Mouse (Mus musculus): ENCODE measurements around the gene Insr. TPM values are rescaled to one million over a fixed set of nuclear protein-coding genes. Genes with fewer than 3 reads are reported as not detected.

The Insr gene
- polyA plus RNA-seq, 1 experiment from 2014 or later: 45.7 TPM

DNA sequence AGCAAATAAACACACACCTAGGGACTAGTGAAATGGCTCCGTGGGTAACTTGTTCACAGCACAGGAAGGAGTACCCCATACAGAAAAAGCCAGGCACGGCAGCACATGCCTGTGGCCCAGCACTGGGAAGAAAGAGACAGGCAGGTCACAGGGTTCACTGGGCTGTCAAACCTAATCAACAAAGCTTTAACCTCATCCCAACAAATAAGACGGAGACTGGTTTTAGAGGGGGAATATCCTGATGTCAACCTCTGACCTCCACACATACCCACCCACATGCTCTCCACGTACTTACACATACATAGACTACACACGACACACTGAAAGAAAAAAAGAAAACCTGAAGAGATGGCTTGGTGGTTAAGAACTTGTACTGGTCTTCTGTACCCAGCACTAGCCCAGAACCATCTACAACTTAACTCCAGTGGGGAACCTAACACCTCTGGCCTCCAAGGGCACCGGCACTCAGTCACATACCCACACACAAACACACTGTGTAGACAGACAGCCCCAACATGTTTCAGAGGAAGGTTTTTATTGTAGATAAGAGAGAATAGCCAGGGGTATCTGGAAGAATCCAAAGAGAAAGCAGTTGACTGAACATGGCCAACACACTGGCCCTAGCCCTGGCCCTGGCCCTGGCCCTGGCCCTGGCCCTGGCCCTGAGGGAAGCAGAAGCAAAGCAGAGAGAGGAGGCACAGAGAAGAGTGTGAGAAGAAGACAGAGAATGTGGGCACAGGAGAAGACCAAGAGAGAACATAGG is 12.6 kb downstream of the Insr start:
- Histone ChIP-seq H3K27ac (ENCODE audit: low read depth, low read length) (no peak overlapping the region), H3K4me3 (ENCODE audit: low read depth, low read length) (no peak overlapping the region), H3K4me1 (ENCODE audit: control insufficient read depth, insufficient read depth, low read length) (peaks cover 8% of the 10 kb centered on the region), H3K36me3 (ENCODE audit: control insufficient read depth, insufficient read depth, low read length) (peaks cover 5% of the 10 kb centered on the region; the same call in 1 of the 2 replicates), H3K9me3 (replicated peaks; ENCODE audit: control insufficient read depth, low read length) (no peaks in the 10 kb centered on the region), H3K27me3 (ENCODE audit: control insufficient read depth, insufficient read depth, low read length) (no peaks in the 10 kb centered on the region), H3K9ac (ENCODE audit: low read depth, low read length) (no peak overlapping the region), H3K4me2 (no peak overlapping the region)
- 72% methylated on average over 6 of the region's 6 CpGs for WGBS (ENCODE audit: insufficient replicate concordance)
- no peak for ATAC-seq (replicated peaks; ENCODE audit: insufficient number of reproducible peaks, low FRiP score, low TSS enrichment)

DNA sequence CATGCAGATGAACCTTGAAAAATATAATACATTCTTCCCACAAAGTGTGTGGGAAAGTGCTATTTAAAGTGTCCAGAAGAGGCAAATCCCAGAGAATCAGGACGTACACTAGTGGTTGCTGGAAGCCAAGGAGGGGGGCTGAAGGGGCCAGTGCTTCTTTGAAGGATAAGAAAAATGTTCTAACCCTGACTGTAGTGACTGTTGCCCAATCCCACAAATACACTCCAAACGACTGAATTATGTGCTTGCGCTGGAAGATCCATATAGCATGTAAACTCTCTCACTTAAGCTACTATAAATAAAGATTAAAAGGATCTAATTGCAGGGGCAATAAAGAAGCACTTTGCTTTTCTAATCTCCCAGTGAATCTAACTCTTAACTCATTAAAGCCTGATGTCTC is 14.2 kb downstream of the Insr start:
- H3K4me1 ChIP-seq (ENCODE audit: control insufficient read depth, insufficient read depth, low read length): 0 out of 2 replicates have a peak, but pooled peaks cover 6% of the 10 kb centered on the region
- ATAC-seq (replicated peaks; ENCODE audit: insufficient number of reproducible peaks, low FRiP score, low TSS enrichment): no peak
- no peaks in the 10 kb centered on the region for H3K9me3 ChIP-seq (replicated peaks; ENCODE audit: control insufficient read depth, low read length)
- H3K27me3 ChIP-seq (ENCODE audit: control insufficient read depth, insufficient read depth, low read length): no peaks in the 10 kb centered on the region
- H3K9ac ChIP-seq (ENCODE audit: low read depth, low read length): no peak overlapping the region
- no peak overlapping the region for H3K4me3 ChIP-seq (ENCODE audit: low read depth, low read length)
- no peak overlapping the region for H3K4me2 ChIP-seq
- H3K27ac ChIP-seq (ENCODE audit: low read depth, low read length): no peak overlapping the region
- WGBS (ENCODE audit: insufficient replicate concordance): 81% methylated on average over 3 of the region's 3 CpGs
- H3K36me3 ChIP-seq (ENCODE audit: control insufficient read depth, insufficient read depth, low read length): peaks cover 5% of the 10 kb centered on the region; the same call in 1 of the 2 replicates

DNA sequence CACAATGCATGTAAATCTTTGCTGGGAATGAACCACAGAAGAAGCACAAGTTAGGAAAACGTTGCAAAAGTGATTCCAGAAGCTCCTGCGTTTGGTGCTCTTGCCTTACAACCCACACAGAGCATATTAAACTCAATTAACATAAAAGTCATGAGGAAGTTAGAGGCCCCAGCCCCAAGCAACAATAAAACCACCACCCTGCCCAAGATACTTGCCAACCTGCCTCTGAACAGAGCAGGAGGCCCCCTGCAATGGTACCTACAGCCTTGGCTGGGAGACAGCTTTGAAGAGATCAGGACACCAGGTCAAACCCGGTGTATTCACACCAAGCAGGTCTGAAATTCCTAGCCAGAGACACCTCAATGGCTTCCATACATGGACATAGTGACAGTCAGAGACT is 16.6 kb downstream of the Insr start:
- 0 out of 2 replicates have a peak, but pooled peaks cover 6% of the 10 kb centered on the region for H3K4me1 ChIP-seq (ENCODE audit: control insufficient read depth, insufficient read depth, low read length)
- ATAC-seq (replicated peaks; ENCODE audit: insufficient number of reproducible peaks, low FRiP score, low TSS enrichment): no peak
- WGBS (ENCODE audit: insufficient replicate concordance): 85% methylated on average over 3 of the region's 3 CpGs

DNA sequence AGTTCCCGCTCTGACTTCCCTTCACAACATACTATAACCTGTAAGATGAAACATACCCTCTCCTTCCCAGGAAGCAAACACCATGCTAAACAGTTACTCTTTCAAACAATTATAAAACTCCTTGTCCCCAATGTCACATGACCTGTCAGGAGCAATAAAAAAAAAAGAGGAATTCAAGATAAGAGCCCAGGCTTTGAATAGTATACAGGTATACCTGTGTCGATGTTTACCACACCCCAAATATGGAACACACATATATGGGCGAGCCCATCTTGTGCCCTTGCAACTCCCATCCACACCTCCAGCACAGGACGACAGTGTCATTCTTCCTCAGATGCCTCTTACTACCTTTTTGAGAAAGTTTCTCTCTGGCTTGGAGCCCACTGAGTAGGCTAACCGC is 18.3 kb downstream of the Insr start:
- Histone ChIP-seq H3K4me1 (ENCODE audit: control insufficient read depth, insufficient read depth, low read length) (peaks cover 7% of the 10 kb centered on the region; the same call in 1 of the 2 replicates), H3K9me3 (replicated peaks; ENCODE audit: control insufficient read depth, low read length) (no peaks in the 10 kb centered on the region), H3K4me3 (ENCODE audit: low read depth, low read length) (no peak overlapping the region), H3K4me2 (no peak overlapping the region), H3K36me3 (ENCODE audit: control insufficient read depth, insufficient read depth, low read length) (peaks cover 17% of the 10 kb centered on the region), H3K27ac (ENCODE audit: low read depth, low read length) (no peak overlapping the region), H3K9ac (ENCODE audit: low read depth, low read length) (no peak overlapping the region), H3K27me3 (ENCODE audit: control insufficient read depth, insufficient read depth, low read length) (no peaks in the 10 kb centered on the region)
- no peak for ATAC-seq (replicated peaks; ENCODE audit: insufficient number of reproducible peaks, low FRiP score, low TSS enrichment)
- 91% methylated on average over 5 of the region's 5 CpGs for WGBS (ENCODE audit: insufficient replicate concordance)

More for the DNA sequence above, 16.6 kb downstream of the Insr start:
- Histone ChIP-seq H3K4me3 (ENCODE audit: low read depth, low read length) (no peak overlapping the region), H3K36me3 (ENCODE audit: control insufficient read depth, insufficient read depth, low read length) (peaks cover 16% of the 10 kb centered on the region), H3K9ac (ENCODE audit: low read depth, low read length) (no peak overlapping the region), H3K27ac (ENCODE audit: low read depth, low read length) (no peak overlapping the region), H3K4me2 (no peak overlapping the region), H3K27me3 (ENCODE audit: control insufficient read depth, insufficient read depth, low read length) (no peaks in the 10 kb centered on the region), H3K9me3 (replicated peaks; ENCODE audit: control insufficient read depth, low read length) (no peaks in the 10 kb centered on the region)

DNA sequence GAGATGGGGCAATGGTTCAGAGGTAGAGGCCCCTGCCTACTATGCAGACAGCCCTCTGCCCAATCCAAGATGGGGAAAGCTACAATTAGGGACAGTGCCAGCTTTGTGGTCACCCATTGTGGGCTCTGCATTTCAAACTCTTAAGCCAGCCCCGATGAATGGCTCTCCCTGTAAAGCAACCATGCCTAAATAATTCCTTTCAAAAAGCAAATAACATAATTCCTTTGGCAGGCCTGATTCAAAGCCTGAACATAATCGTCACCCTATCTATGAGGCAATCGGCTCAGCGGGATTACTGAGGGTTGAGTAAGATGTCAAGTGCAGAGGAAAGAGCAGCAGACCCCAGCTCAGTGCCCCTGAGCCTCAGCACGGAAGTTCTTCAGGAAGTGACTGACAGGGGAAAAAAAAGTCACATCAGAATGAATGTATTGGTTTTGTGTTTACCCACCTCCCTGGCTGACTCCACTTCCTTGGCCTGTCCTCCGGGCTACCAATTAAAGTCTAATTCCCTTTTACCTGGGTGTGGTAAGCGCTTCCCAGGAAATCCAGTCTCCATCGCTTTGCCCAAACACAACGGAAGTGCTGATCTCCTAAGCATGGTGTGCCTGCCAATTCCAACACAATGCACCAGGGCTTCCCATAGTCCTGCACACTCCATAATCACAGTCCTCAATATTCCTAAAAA is 19.1 kb downstream of the Insr start:
- no peak overlapping the region for H3K4me2 ChIP-seq
- no peak overlapping the region for H3K27ac ChIP-seq (ENCODE audit: low read depth, low read length)
- H3K36me3 ChIP-seq (ENCODE audit: control insufficient read depth, insufficient read depth, low read length): peaks cover 17% of the 10 kb centered on the region
- 68% methylated on average over 9 of the region's 9 CpGs for WGBS (ENCODE audit: insufficient replicate concordance)
- H3K9me3 ChIP-seq (replicated peaks; ENCODE audit: control insufficient read depth, low read length): no peaks in the 10 kb centered on the region
- peaks cover 8% of the 10 kb centered on the region; the same call in 1 of the 2 replicates for H3K4me1 ChIP-seq (ENCODE audit: control insufficient read depth, insufficient read depth, low read length)
- ATAC-seq (replicated peaks; ENCODE audit: insufficient number of reproducible peaks, low FRiP score, low TSS enrichment): no peak
- no peaks in the 10 kb centered on the region for H3K27me3 ChIP-seq (ENCODE audit: control insufficient read depth, insufficient read depth, low read length)
- no peak overlapping the region for H3K4me3 ChIP-seq (ENCODE audit: low read depth, low read length)
- H3K9ac ChIP-seq (ENCODE audit: low read depth, low read length): no peak overlapping the region

DNA sequence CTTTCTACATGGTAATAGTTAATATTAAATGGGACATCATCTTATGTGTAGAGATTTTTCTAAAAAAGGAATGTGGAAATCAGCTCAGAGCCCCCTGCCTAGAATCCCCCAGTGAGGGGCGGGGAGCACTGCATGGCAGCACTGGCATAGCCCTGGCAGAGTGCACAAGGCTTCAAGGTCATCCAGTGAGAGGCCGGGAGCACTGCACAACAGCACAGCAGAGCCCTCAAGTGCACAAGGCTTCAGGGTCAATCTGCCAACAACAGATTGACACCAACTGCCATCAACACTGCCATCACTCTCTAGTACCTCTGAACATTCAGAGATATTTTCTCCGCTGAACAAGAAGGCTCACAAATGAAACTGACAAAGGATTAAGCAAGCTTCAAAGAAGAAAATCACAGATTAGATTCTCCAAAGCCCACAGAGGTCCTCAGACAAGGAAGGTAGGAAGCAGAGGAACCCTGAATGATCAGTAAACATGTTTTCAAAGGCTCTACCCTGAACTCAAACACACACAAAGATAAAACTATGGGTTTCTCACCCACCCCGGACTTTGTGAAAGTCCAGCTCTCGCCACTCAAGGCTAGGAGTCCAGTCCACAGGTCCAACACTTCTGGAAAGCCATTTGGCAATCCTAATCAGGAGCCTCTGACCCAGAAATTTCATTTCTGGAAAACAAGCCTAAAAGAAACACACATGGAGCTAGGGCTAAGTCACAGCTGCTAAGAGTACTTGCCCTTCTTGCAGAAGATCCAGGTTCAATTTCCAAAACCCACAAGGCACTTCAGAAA is 23.1 kb downstream of the Insr start:
- no peak overlapping the region for H3K9ac ChIP-seq (ENCODE audit: low read depth, low read length)
- WGBS (ENCODE audit: insufficient replicate concordance): 58% methylated on average over 5 of the region's 5 CpGs

DNA sequence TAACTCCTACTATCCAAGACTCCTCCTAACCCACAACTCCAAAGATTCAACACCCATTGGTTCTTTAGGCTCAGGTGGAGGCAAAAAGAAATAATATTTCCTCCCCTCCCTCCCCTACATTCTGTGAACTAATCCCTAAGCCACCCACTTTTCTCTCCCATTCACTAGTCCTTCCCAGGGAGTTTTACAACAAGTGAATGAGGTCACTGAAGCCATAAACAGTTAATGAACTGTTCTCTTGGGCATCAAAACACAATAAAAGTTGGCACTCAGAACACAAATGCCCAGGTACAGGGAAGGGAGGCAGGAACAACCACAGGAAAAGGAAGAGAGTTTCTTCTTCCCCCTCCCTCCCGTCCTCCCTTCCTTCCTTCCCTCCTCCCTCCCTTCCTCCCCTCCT is 24.1 kb downstream of the Insr start:
- Histone ChIP-seq H3K4me3 (ENCODE audit: low read depth, low read length) (no peak overlapping the region), H3K9me3 (replicated peaks; ENCODE audit: control insufficient read depth, low read length) (no peaks in the 10 kb centered on the region), H3K9ac (ENCODE audit: low read depth, low read length) (no peak overlapping the region), H3K4me2 (no peak overlapping the region), H3K27me3 (ENCODE audit: control insufficient read depth, insufficient read depth, low read length) (no peaks in the 10 kb centered on the region), H3K36me3 (ENCODE audit: control insufficient read depth, insufficient read depth, low read length) (peaks cover 12% of the 10 kb centered on the region), H3K4me1 (ENCODE audit: control insufficient read depth, insufficient read depth, low read length) (peaks cover 6% of the 10 kb centered on the region; the same call in 1 of the 2 replicates), H3K27ac (ENCODE audit: low read depth, low read length) (no peak overlapping the region)
- 67% methylated on average over 1 of the region's 1 CpGs for WGBS (ENCODE audit: insufficient replicate concordance)
- ATAC-seq (replicated peaks; ENCODE audit: insufficient number of reproducible peaks, low FRiP score, low TSS enrichment): no peak

More for the DNA sequence above, 23.1 kb downstream of the Insr start:
- Histone ChIP-seq H3K36me3 (ENCODE audit: control insufficient read depth, insufficient read depth, low read length) (peaks cover 12% of the 10 kb centered on the region), H3K4me2 (no peak overlapping the region), H3K27me3 (ENCODE audit: control insufficient read depth, insufficient read depth, low read length) (no peaks in the 10 kb centered on the region), H3K4me1 (ENCODE audit: control insufficient read depth, insufficient read depth, low read length) (peaks cover 8% of the 10 kb centered on the region; the same call in 1 of the 2 replicates), H3K27ac (ENCODE audit: low read depth, low read length) (peak overlapping the region; percentile 50), H3K9me3 (replicated peaks; ENCODE audit: control insufficient read depth, low read length) (no peaks in the 10 kb centered on the region), H3K4me3 (ENCODE audit: low read depth, low read length) (no peak overlapping the region)
- no peak for ATAC-seq (replicated peaks; ENCODE audit: insufficient number of reproducible peaks, low FRiP score, low TSS enrichment)

DNA sequence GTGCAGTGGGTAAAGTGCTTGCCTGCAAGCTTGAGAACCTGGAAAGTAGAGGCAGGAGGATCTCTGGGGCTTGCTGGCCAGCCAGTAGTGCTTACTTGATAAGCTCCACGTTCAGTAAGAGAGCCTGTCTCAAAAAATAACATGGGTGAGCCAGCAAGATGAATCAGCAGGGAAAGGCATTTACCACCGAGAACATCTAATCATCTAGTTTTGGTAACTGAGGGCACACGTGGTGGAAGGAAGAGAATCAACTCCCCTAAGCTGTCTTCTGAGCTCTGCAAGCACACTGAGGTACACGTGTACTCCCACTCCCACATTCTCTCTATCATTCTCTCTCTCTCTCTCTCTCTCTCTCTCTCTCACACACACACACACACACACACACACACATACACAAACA is 26.2 kb downstream of the Insr start:
- H3K36me3 ChIP-seq (ENCODE audit: control insufficient read depth, insufficient read depth, low read length): peaks cover 5% of the 10 kb centered on the region; the same call in 1 of the 2 replicates
- no peak overlapping the region for H3K4me2 ChIP-seq
- ATAC-seq (replicated peaks; ENCODE audit: insufficient number of reproducible peaks, low FRiP score, low TSS enrichment): no peak
- H3K9ac ChIP-seq (ENCODE audit: low read depth, low read length): no peak overlapping the region
- no peaks in the 10 kb centered on the region for H3K27me3 ChIP-seq (ENCODE audit: control insufficient read depth, insufficient read depth, low read length)
- 55% methylated on average over 4 of the region's 4 CpGs for WGBS (ENCODE audit: insufficient replicate concordance)
- H3K4me1 ChIP-seq (ENCODE audit: control insufficient read depth, insufficient read depth, low read length): peaks cover 6% of the 10 kb centered on the region; the same call in 1 of the 2 replicates
- H3K4me3 ChIP-seq (ENCODE audit: low read depth, low read length): no peak overlapping the region
- H3K27ac ChIP-seq (ENCODE audit: low read depth, low read length): no peak overlapping the region
- no peaks in the 10 kb centered on the region for H3K9me3 ChIP-seq (replicated peaks; ENCODE audit: control insufficient read depth, low read length)

Measured in heart, embryonic 11.5 days (tissue).